Mouse (Mus musculus) testis, adult 2 months (tissue): ENCODE results near the gene Snca.

ENCODE experiments used
- CTCF ChIP-seq: fragments of 200-500 bp; IDR thresholded peaks from 2 replicates; pipeline ENCODE4 v1.5.1; 2012; ENCODE audit warnings: low read depth, mild to moderate bottlenecking, inconsistent platforms, low read length, moderate library complexity; ENCODE audit not compliant: control insufficient read depth, insufficient read depth, insufficient replicate concordance
- POLR2A ChIP-seq: fragments of 200-500 bp; IDR thresholded peaks from 2 replicates; pipeline ENCODE4 v1.6.1; 2012; ENCODE audit warnings: low read depth, mild to moderate bottlenecking, inconsistent platforms, low read length, moderate library complexity; ENCODE audit not compliant: control insufficient read depth

DNA sequence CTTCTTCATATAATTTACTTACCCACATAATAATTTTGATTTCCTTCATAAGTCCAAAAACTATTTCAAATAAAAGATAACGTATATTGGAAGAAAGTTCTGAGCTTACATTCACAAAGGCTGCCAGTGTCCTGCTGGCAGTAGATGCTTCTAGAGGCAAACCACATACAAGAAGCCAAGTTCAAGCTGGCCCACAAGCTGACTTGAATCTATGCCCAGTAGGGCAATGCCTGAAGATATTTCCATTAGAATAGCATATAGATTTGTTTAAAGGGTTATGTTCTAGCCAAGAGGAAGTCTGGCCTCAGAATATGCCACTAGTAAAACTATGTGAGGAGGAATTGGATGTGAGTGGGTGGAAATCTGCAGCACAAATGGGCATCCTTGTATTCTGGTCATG, 42.7 kb downstream of the Snca start:
- TF ChIP-seq CTCF: no peak
- TF ChIP-seq POLR2A: no peak
